Mouse (Mus musculus): ENCODE measurements around the gene Gm21988. TPM values are rescaled to one million over a fixed set of nuclear protein-coding genes. Genes with fewer than 3 reads are reported as not detected.

The Gm21988 gene
- total and polyA plus RNA-seq, 2 experiments from 2014 or later: 3.4 to 20.1 TPM

DNA sequence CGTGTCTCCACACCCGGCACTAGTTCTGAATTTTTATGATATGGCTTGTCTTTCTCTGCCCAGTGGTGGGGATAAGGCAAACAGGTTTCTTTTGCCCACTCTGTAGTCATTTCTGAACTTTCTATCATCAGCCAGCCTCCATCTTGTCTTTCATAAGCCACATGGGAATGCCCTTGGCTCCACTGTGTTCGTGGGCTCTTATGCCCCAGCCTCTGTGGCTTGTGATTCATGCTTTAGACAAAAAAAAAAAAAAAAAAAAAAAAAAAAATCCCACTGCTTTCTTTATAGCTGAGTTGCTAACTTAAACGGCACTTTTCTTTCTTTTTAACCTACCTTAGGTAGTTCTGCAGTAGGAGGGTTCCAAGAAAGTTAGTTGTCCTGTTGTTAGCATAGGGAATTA is 47.5 kb downstream of the Gm21988 start:
- Histone ChIP-seq H3K4me3 (ENCODE audit: low read depth, low read length) (no peak overlapping the region), H3K36me3 (ENCODE audit: insufficient read depth, low read length) (no peaks in the 10 kb centered on the region), H3K27ac (ENCODE audit: low read depth, low read length) (no peak overlapping the region), H3K4me2 (ENCODE audit: low read depth, low read length, poor library complexity, severe bottlenecking) (no peak overlapping the region), H3K4me1 (ENCODE audit: insufficient read depth, low read length) (no peaks in the 10 kb centered on the region), H3K9me3 (ENCODE audit: low read length) (no peaks in the 10 kb centered on the region), H3K27me3 (ENCODE audit: insufficient read depth, low read length) (no peaks in the 10 kb centered on the region), H3K9ac (replicated peaks; ENCODE audit: low read length, poor library complexity, severe bottlenecking) (no peak overlapping the region)
- ATAC-seq (ENCODE audit: low FRiP score): no peak
- no peak for DNase-seq (ENCODE audit: low spot score)
- no peak for TF ChIP-seq CTCF (IDR thresholded peaks at IDR 0.05)
- WGBS: 83% methylated on average over 4 of the region's 4 CpGs

DNA sequence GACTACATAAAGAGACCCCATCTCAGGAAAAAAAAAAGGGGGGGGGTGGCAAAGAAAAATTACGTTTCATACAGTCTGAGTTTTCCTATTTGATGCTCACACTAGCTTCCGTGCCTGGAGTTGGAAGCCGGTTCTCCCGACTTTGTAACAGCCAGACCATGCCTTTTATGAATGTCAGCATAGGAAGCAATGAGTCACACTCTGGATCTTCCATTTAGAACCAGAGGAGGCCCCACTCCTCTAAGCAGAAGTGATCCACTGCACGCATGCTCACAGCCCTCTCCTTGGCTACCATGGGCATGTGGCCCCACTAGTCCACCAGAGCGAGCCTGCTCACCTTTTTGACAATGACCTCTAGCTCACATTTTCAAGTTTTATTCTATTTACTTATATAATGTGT is 48.4 kb downstream of the Gm21988 start:
- H3K4me3 ChIP-seq (ENCODE audit: low read depth, low read length): no peak overlapping the region
- TF ChIP-seq CTCF (IDR thresholded peaks at IDR 0.05): no peak
- no peaks in the 10 kb centered on the region for H3K27me3 ChIP-seq (ENCODE audit: insufficient read depth, low read length)
- no peaks in the 10 kb centered on the region for H3K9me3 ChIP-seq (ENCODE audit: low read length)
- no peak overlapping the region for H3K27ac ChIP-seq (ENCODE audit: low read depth, low read length)
- DNase-seq (ENCODE audit: low spot score) (no peak), ATAC-seq (ENCODE audit: low FRiP score) (no peak)
- 83% methylated on average over 6 of the region's 6 CpGs for WGBS
- no peaks in the 10 kb centered on the region for H3K4me1 ChIP-seq (ENCODE audit: insufficient read depth, low read length)
- no peak overlapping the region for H3K9ac ChIP-seq (replicated peaks; ENCODE audit: low read length, poor library complexity, severe bottlenecking)
- H3K4me2 ChIP-seq (ENCODE audit: low read depth, low read length, poor library complexity, severe bottlenecking): no peak overlapping the region
- H3K36me3 ChIP-seq (ENCODE audit: insufficient read depth, low read length): no peaks in the 10 kb centered on the region

DNA sequence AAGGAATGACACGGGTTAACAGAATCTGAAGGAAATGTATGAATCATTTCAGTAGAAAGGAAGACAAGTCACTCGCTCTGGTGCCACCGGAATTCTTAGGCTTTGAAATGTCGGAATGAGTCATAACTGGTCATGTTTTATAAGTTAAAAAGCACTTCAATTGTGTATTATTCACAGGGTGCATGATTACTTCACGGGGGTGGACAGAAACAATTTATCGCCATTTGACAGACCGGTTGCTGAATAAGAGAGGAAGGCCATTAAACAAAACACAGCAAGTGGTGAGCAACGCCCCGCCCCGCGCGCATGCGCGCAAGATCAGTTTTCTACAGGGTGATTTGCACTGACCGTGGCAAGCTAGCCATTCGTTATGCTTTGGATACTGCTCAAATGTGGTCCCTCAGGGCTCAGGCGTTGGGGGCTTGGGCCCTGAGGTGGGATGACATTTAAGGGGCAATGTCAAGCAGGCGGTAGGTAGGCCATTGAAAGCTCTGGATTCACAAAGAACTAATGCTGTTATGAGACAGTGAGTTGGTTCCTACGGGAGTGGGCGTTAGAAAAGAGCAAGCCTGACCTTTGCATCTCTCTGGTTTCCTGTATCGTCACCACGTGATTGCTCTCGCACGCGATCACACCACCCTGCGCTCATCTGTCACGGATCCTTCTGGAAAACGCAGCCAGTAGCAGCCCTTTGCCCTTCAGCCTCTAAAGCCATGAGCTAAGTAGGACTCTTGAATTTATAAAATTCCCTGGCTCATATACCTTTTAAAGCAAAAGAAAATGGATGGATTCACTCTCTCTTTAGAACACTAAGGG is 50.1 kb downstream of the Gm21988 start:
- DNase-seq (ENCODE audit: low spot score): no peak
- 88% methylated on average over 28 of the region's 28 CpGs for WGBS
- no peaks in the 10 kb centered on the region for H3K9me3 ChIP-seq (ENCODE audit: low read length)
- H3K4me3 ChIP-seq (ENCODE audit: low read depth, low read length): no peak overlapping the region
- H3K27ac ChIP-seq (ENCODE audit: low read depth, low read length): no peak overlapping the region
- H3K9ac ChIP-seq (replicated peaks; ENCODE audit: low read length, poor library complexity, severe bottlenecking): no peak overlapping the region
- no peak for TF ChIP-seq CTCF (IDR thresholded peaks at IDR 0.05)
- H3K4me2 ChIP-seq (ENCODE audit: low read depth, low read length, poor library complexity, severe bottlenecking): no peak overlapping the region
- H3K27me3 ChIP-seq (ENCODE audit: insufficient read depth, low read length): no peaks in the 10 kb centered on the region
- no peaks in the 10 kb centered on the region for H3K36me3 ChIP-seq (ENCODE audit: insufficient read depth, low read length)
- no peaks in the 10 kb centered on the region for H3K4me1 ChIP-seq (ENCODE audit: insufficient read depth, low read length)
- ATAC-seq (ENCODE audit: low FRiP score): no peak

MicroRNA genes within 50 kb of the gene (microRNA counts, 519-probe panel; counts per million panel counts)
- 528 counts per million, percentile 58 among the panel's probes with 10 or more counts for microRNA mmu-miR-195
- microRNA mmu-miR-497: 528 counts per million, percentile 58 among the panel's probes with 10 or more counts

Small RNA genes within 50 kb of the gene (microRNA-seq; reads per million reads assigned to microRNA genes)
- gene Mir195a (ENCODE audit: borderline number of aligned reads) (917 reads per million, percentile 74 among the genes with 10 or more reads in this experiment), gene Mir497 (ENCODE audit: borderline number of aligned reads) (not detected), gene Mir497b (ENCODE audit: borderline number of aligned reads) (not detected)

Other genes starting within 250 kb of the Gm21988 start
- 197 and 226 TPM in 2 replicates for gene Gabarap, start 248.7 kb downstream of the Gm21988 start, total RNA-seq (2014; rRNA removed)
- gene Gabarap, start 248.7 kb downstream of the Gm21988 start, polyA plus RNA-seq (2015; fragmentation: Nextera tagmentation; extraction: Ambion mirVana): 501 and 511 TPM in 2 replicates
- gene Phf23, start 244.1 kb downstream of the Gm21988 start, total RNA-seq (2014; rRNA removed): 42.4 and 45.2 TPM in 2 replicates
- gene Phf23, start 244.1 kb downstream of the Gm21988 start, polyA plus RNA-seq (2015; fragmentation: Nextera tagmentation; extraction: Ambion mirVana): 37.6 and 40.0 TPM in 2 replicates
- gene Dvl2, start 239.2 kb downstream of the Gm21988 start, total RNA-seq (2014; rRNA removed): 31.5 and 33.3 TPM in 2 replicates
- gene Dvl2, start 239.2 kb downstream of the Gm21988 start, polyA plus RNA-seq (2015; fragmentation: Nextera tagmentation; extraction: Ambion mirVana): 19.0 and 20.0 TPM in 2 replicates
- gene Acadvl, start 224.4 kb downstream of the Gm21988 start, total RNA-seq (2014; rRNA removed): 35.9 and 42.7 TPM in 2 replicates
- 62.1 and 64.2 TPM in 2 replicates for gene Acadvl, start 224.4 kb downstream of the Gm21988 start, polyA plus RNA-seq (2015; fragmentation: Nextera tagmentation; extraction: Ambion mirVana)
- gene Dlg4, start 222.9 kb downstream of the Gm21988 start, total RNA-seq (2014; rRNA removed): 256 and 269 TPM in 2 replicates
- gene Dlg4, start 222.9 kb downstream of the Gm21988 start, polyA plus RNA-seq (2015; fragmentation: Nextera tagmentation; extraction: Ambion mirVana): 16.1 and 18.1 TPM in 2 replicates
- 1.2 and 7.2 TPM in 2 replicates for gene Asgr1, start 185.7 kb downstream of the Gm21988 start, total RNA-seq (2014; rRNA removed)
- gene Asgr1, start 185.7 kb downstream of the Gm21988 start, polyA plus RNA-seq (2015; fragmentation: Nextera tagmentation; extraction: Ambion mirVana): 4.1 and 4.5 TPM in 2 replicates
- not detected in 2 replicates for gene Asgr2, start 147.2 kb downstream of the Gm21988 start, total RNA-seq (2014; rRNA removed)
- gene Asgr2, start 147.2 kb downstream of the Gm21988 start, polyA plus RNA-seq (2015; fragmentation: Nextera tagmentation; extraction: Ambion mirVana): not detected in 2 replicates
- gene Mgl2, start 109.5 kb downstream of the Gm21988 start, total RNA-seq (2014; rRNA removed): 0.11 and 0.85 TPM in 2 replicates
- gene Mgl2, start 109.5 kb downstream of the Gm21988 start, polyA plus RNA-seq (2015; fragmentation: Nextera tagmentation; extraction: Ambion mirVana): 0.26 and 0.60 TPM in 2 replicates
- 0.42 and 0.44 TPM in 2 replicates for gene Clec10a, start 83.6 kb downstream of the Gm21988 start, total RNA-seq (2014; rRNA removed)
- 0.57 and 1.3 TPM in 2 replicates for gene Clec10a, start 83.6 kb downstream of the Gm21988 start, polyA plus RNA-seq (2015; fragmentation: Nextera tagmentation; extraction: Ambion mirVana)
- gene Slc16a11, start 27.1 kb downstream of the Gm21988 start, total RNA-seq (2014; rRNA removed): 22.2 and 28.2 TPM in 2 replicates
- 15.2 and 18.0 TPM in 2 replicates for gene Slc16a11, start 27.1 kb downstream of the Gm21988 start, polyA plus RNA-seq (2015; fragmentation: Nextera tagmentation; extraction: Ambion mirVana)
- 9.9 and 26.1 TPM in 2 replicates for gene Slc16a13, start 18.8 kb downstream of the Gm21988 start, total RNA-seq (2014; rRNA removed)
- 9.9 and 10.1 TPM in 2 replicates for gene Slc16a13, start 18.8 kb downstream of the Gm21988 start, polyA plus RNA-seq (2015; fragmentation: Nextera tagmentation; extraction: Ambion mirVana)
- 3.8 and 6.8 TPM in 2 replicates for gene Bcl6b, start 10.0 kb downstream of the Gm21988 start, total RNA-seq (2014; rRNA removed)
- 2.4 and 2.7 TPM in 2 replicates for gene Bcl6b, start 10.0 kb downstream of the Gm21988 start, polyA plus RNA-seq (2015; fragmentation: Nextera tagmentation; extraction: Ambion mirVana)
- gene 0610010K14Rik, start 1.9 kb downstream of the Gm21988 start, total RNA-seq (2014; rRNA removed): 43.0 and 76.9 TPM in 2 replicates
- gene 0610010K14Rik, start 1.9 kb downstream of the Gm21988 start, polyA plus RNA-seq (2015; fragmentation: Nextera tagmentation; extraction: Ambion mirVana): 138 and 154 TPM in 2 replicates
- gene Rnasek, start within 50 bp of the Gm21988 start, total RNA-seq (2014; rRNA removed): 66.1 and 81.2 TPM in 2 replicates
- 588 and 612 TPM in 2 replicates for gene Rnasek, start within 50 bp of the Gm21988 start, polyA plus RNA-seq (2015; fragmentation: Nextera tagmentation; extraction: Ambion mirVana)
- 0.16 and 0.57 TPM in 2 replicates for gene Alox12, start 15.5 kb upstream of the Gm21988 start, total RNA-seq (2014; rRNA removed)
- 0.29 and 0.35 TPM in 2 replicates for gene Alox12, start 15.5 kb upstream of the Gm21988 start, polyA plus RNA-seq (2015; fragmentation: Nextera tagmentation; extraction: Ambion mirVana)
- 0.05 TPM in 1 of 2 replicates, not detected in the other for gene Alox12e, start 82.8 kb upstream of the Gm21988 start, total RNA-seq (2014; rRNA removed)
- 0.16 and 0.31 TPM in 2 replicates for gene Alox12e, start 82.8 kb upstream of the Gm21988 start, polyA plus RNA-seq (2015; fragmentation: Nextera tagmentation; extraction: Ambion mirVana)
- not detected in 2 replicates for gene Alox15, start 112.2 kb upstream of the Gm21988 start, total RNA-seq (2014; rRNA removed)
- 0.16 and 0.28 TPM in 2 replicates for gene Alox15, start 112.2 kb upstream of the Gm21988 start, polyA plus RNA-seq (2015; fragmentation: Nextera tagmentation; extraction: Ambion mirVana)
- gene Pelp1, start 170.2 kb upstream of the Gm21988 start, total RNA-seq (2014; rRNA removed): 35.6 and 55.1 TPM in 2 replicates
- gene Pelp1, start 170.2 kb upstream of the Gm21988 start, polyA plus RNA-seq (2015; fragmentation: Nextera tagmentation; extraction: Ambion mirVana): 28.0 and 28.3 TPM in 2 replicates
- 99.9 and 119 TPM in 2 replicates for gene Arrb2, start 192.8 kb upstream of the Gm21988 start, total RNA-seq (2014; rRNA removed)
- 55.0 and 55.6 TPM in 2 replicates for gene Arrb2, start 192.8 kb upstream of the Gm21988 start, polyA plus RNA-seq (2015; fragmentation: Nextera tagmentation; extraction: Ambion mirVana)
- 23.7 and 30.1 TPM in 2 replicates for gene Med11, start 212.1 kb upstream of the Gm21988 start, total RNA-seq (2014; rRNA removed)
- gene Med11, start 212.1 kb upstream of the Gm21988 start, polyA plus RNA-seq (2015; fragmentation: Nextera tagmentation; extraction: Ambion mirVana): 28.2 and 36.8 TPM in 2 replicates
- gene Zmynd15, start 219.6 kb upstream of the Gm21988 start, total RNA-seq (2014; rRNA removed): 0.44 and 0.71 TPM in 2 replicates
- 0.47 and 0.70 TPM in 2 replicates for gene Zmynd15, start 219.6 kb upstream of the Gm21988 start, polyA plus RNA-seq (2015; fragmentation: Nextera tagmentation; extraction: Ambion mirVana)
- 1.2 and 1.9 TPM in 2 replicates for gene Cxcl16, start 220.2 kb upstream of the Gm21988 start, total RNA-seq (2014; rRNA removed)
- gene Cxcl16, start 220.2 kb upstream of the Gm21988 start, polyA plus RNA-seq (2015; fragmentation: Nextera tagmentation; extraction: Ambion mirVana): 3.1 and 3.2 TPM in 2 replicates